Mouse (Mus musculus): ENCODE data around the gene Lrrc9. TPM values are rescaled to one million over a fixed set of nuclear protein-coding genes. Genes with fewer than 3 reads are reported as not detected.

Gene Lrrc9
- polyA plus RNA-seq, 1 experiment, result not detected

- no peak for TF ChIP-seq GATA1 (IDR thresholded peaks at IDR 0.05; ENCODE audit: low read length)
Measured at GRCm38 (mm10) chr12:72519352-72519751, 77.7 kb downstream of the Lrrc9 start.

GRCm38 (mm10) chr12:72519855-72520254 lies 78.2 kb downstream of the Lrrc9 start:
- no peak for TF ChIP-seq GATA1 (IDR thresholded peaks at IDR 0.05; ENCODE audit: low read length)

- TF ChIP-seq GATA1 (IDR thresholded peaks at IDR 0.05; ENCODE audit: low read length), result no peak
Measured at GRCm38 (mm10) chr12:72520645-72521044, 79.0 kb downstream of the Lrrc9 start.

- TF ChIP-seq GATA1 (IDR thresholded peaks at IDR 0.05; ENCODE audit: low read length), result no peak
Measured at GRCm38 (mm10) chr12:72525588-72525987, 83.9 kb downstream of the Lrrc9 start.

GRCm38 (mm10) chr12:72532303-72532702 lies 90.6 kb downstream of the Lrrc9 start:
- TF ChIP-seq GATA1 (IDR thresholded peaks at IDR 0.05; ENCODE audit: low read length), result no peak

GRCm38 (mm10) chr12:72533986-72534385 lies 92.3 kb downstream of the Lrrc9 start:
- no peak for TF ChIP-seq GATA1 (IDR thresholded peaks at IDR 0.05; ENCODE audit: low read length)

GRCm38 (mm10) chr12:72535599-72535998 lies 93.9 kb downstream of the Lrrc9 start:
- TF ChIP-seq GATA1 (IDR thresholded peaks at IDR 0.05; ENCODE audit: low read length), result no peak

- no peak for TF ChIP-seq GATA1 (IDR thresholded peaks at IDR 0.05; ENCODE audit: low read length)
Measured at GRCm38 (mm10) chr12:72536021-72536597, 94.4 kb downstream of the Lrrc9 start, which contains the start of gene Pcnx4. TSS of gene Pcnx4 (plus strand) at chr12:72536383.

- no peak for TF ChIP-seq GATA1 (IDR thresholded peaks at IDR 0.05; ENCODE audit: low read length)
Measured at GRCm38 (mm10) chr12:72538571-72538970, 96.9 kb downstream of the Lrrc9 start.

GRCm38 (mm10) chr12:72554347-72554746 lies 112.7 kb downstream of the Lrrc9 start:
- TF ChIP-seq GATA1 (IDR thresholded peaks at IDR 0.05; ENCODE audit: low read length), result no peak

- TF ChIP-seq GATA1 (IDR thresholded peaks at IDR 0.05; ENCODE audit: low read length), result no peak
Measured at GRCm38 (mm10) chr12:72564281-72564795, 122.7 kb downstream of the Lrrc9 start.

Other genes with a start within 250 kb of the Lrrc9 start
- gene Rtn1, start 32.8 kb upstream of the Lrrc9 start, polyA plus RNA-seq (2012), result not detected in 2 replicates
- gene Pcnx4, start 94.5 kb downstream of the Lrrc9 start, polyA plus RNA-seq (2012), result 0.96 and 1.3 TPM in 2 replicates
- not detected in 2 replicates for gene Gm4756, start 207.8 kb downstream of the Lrrc9 start, polyA plus RNA-seq (2012)
- 1.4 and 3.2 TPM in 2 replicates for gene Dhrs7, start 223.0 kb downstream of the Lrrc9 start, polyA plus RNA-seq (2012)